Comparison of ENCODE assay signal across 28 mouse cellular contexts in the genomic region with DNA sequence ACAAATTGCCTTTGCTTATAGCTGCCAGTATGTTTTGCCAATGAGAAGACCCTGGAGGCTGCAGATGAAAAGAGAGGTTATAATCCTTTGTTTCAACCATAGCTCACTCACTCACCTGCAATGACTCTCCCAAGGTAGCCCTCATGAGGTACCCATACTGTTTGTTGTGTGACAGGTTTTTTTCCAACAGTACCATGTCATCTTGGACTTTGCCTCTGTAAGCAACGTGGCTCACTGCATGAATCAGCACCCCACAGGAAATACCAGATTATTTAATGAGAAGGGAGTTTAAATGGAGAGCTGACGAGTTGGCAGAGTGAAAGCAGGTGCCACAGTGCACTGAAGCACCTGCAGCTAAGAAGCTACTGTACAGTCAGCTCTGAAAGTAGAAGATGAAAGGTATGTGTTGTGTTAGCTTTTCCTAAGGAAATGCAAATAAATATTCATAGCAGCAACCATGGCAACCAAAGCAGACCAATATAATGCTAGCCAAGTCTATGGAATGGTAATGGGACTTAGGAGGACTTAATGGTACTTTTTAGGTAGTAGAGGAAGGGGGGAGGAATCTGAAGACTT. TPM values are rescaled to one million over a fixed set of nuclear protein-coding genes. Genes with fewer than 3 reads are reported as not detected.
"Had no signal": no experiment of that assay in that cellular context is flagged by ENCODE, and none has a peak within 500 bp of the region (broad histone marks: within the 10 kb centered on the region; RNA-seq: fewer than 3 reads in every experiment).

No protein-coding gene starts in this region.

- H3K36me3 ChIP-seq: kidney, embryonic 15.5 days; limb, embryonic 12.5 days; limb, embryonic 15.5 days; liver, embryonic 12.5 days; liver, embryonic 15.5 days; neural tube, embryonic 13.5 days had no signal

- H3K4me3 ChIP-seq: kidney, embryonic 15.5 days; left cerebral cortex, adult 2 months; limb, embryonic 12.5 days; limb, embryonic 15.5 days; liver, embryonic 12.5 days; liver, embryonic 15.5 days; megakaryocyte, embryonic 14.5 days; myocyte; neural tube, embryonic 13.5 days had no signal

- H3K9me3 ChIP-seq: kidney, embryonic 15.5 days; limb, embryonic 12.5 days; limb, embryonic 15.5 days; liver, embryonic 12.5 days; liver, embryonic 15.5 days; megakaryocyte, embryonic 14.5 days; neural tube, embryonic 13.5 days had no signal

- H3K9ac ChIP-seq: kidney, embryonic 15.5 days; limb, embryonic 12.5 days; limb, embryonic 15.5 days; liver, embryonic 12.5 days; liver, embryonic 15.5 days; neural tube, embryonic 13.5 days had no signal

- H3K27me3 ChIP-seq: kidney, embryonic 15.5 days; limb, embryonic 12.5 days; limb, embryonic 15.5 days; liver, embryonic 12.5 days; liver, embryonic 15.5 days; megakaryocyte, embryonic 14.5 days; neural tube, embryonic 13.5 days had no signal

- DNase-seq: kidney, adult 11 months; kidney, adult 8-10 months; kidney, postnatal 10 days; kidney, postnatal 36 days; layer of hippocampus, postnatal 36 days; left cerebral cortex, postnatal 4 days; lung, adult 2 months; retina, postnatal 1 day; right cerebral cortex, postnatal 25 days; spleen, adult 18-20 months; thymus, adult 18-20 months; thymus, postnatal 36 days had no signal

- H3K27ac ChIP-seq: kidney, embryonic 15.5 days; left cerebral cortex, adult 2 months; limb, embryonic 12.5 days; limb, embryonic 15.5 days; liver, embryonic 12.5 days; liver, embryonic 15.5 days; neural tube, embryonic 13.5 days had no signal

- H3K4me1 ChIP-seq: kidney, embryonic 15.5 days; limb, embryonic 12.5 days; limb, embryonic 15.5 days; liver, embryonic 12.5 days; liver, embryonic 15.5 days; megakaryocyte, embryonic 14.5 days; neural tube, embryonic 13.5 days had no signal

- ATAC-seq: liver, embryonic 12.5 days had no signal

- H3K4me2 ChIP-seq: kidney, embryonic 15.5 days; limb, embryonic 12.5 days; limb, embryonic 15.5 days; liver, embryonic 12.5 days; liver, embryonic 15.5 days; midbrain, embryonic 11.5 days; neural tube, embryonic 13.5 days had no signal

RNA-seq across cellular contexts. Expression of a gene that starts 56.8 kb away (rescaled TPM):
- total RNA-seq: layer of hippocampus, adult 8-10 months; layer of hippocampus, postnatal 10 days; layer of hippocampus, postnatal 36 days; left cerebral cortex, postnatal 10 days; left cerebral cortex, postnatal 4 days; monocyte, adult 5-6 weeks had no signal
- polyA plus RNA-seq: kidney, embryonic 15.5 days; limb, embryonic 12.5 days; limb, embryonic 15.5 days; liver, embryonic 12.5 days; liver, embryonic 15.5 days; lung, adult 2 months; lung, embryonic 16.5 days; midbrain, embryonic 11.5 days; myocyte; neural tube, embryonic 13.5 days; urinary bladder, adult 2 months had no signal
